Mouse (Mus musculus) stomach, embryonic 16.5 days (tissue): ENCODE data around the gene Gm3448. TPM values are rescaled to one million over a fixed set of nuclear protein-coding genes. Genes with fewer than 3 reads are reported as not detected.
"Not testable (repeated sequence)": the region's sequence is repeated elsewhere in the genome, so short reads cannot be mapped to it uniquely, and the experiment has no call there.

Source experiments
- ATAC-seq: fragments of 200-750 bp; cut with Nextera tagmentation; 2 replicates; pipeline ENCODE4 v1.8.0; 2017; ENCODE audit warnings: moderate number of reproducible peaks, moderate TSS enrichment; ENCODE audit not compliant: insufficient read depth, low FRiP score
- H3K27ac ChIP-seq: fragments of 300-500 bp; sonication (generic); 2 replicates; pipeline ENCODE4 v1.5.1; 2014; ENCODE audit warnings: low read length
- H3K27me3 ChIP-seq: fragments of 300-500 bp; sonication (generic); 2 replicates; pipeline ENCODE4 v1.6.1; 2014; ENCODE audit warnings: low read length, control low read depth, mixed read lengths; ENCODE audit not compliant: control insufficient read depth, insufficient read depth
- H3K36me3 ChIP-seq: fragments of 300-500 bp; sonication (generic); 2 replicates; pipeline ENCODE4 v1.6.1; 2014; ENCODE audit warnings: low read length; ENCODE audit not compliant: control insufficient read depth, insufficient read depth
- H3K4me1 ChIP-seq: fragments of 300-500 bp; sonication (generic); 2 replicates; pipeline ENCODE4 v1.6.1; 2014; ENCODE audit warnings: low read length, control low read depth, mixed read lengths; ENCODE audit not compliant: control insufficient read depth, insufficient read depth
- H3K4me2 ChIP-seq: fragments of 300-500 bp; sonication (generic); 2 replicates; pipeline ENCODE4 v1.6.1; 2014; ENCODE audit warnings: low read depth, low read length, mixed read lengths
- H3K4me3 ChIP-seq: fragments of 300-500 bp; sonication (generic); replicated peaks from 2 replicates; pipeline ENCODE4 v1.5.1; 2014; ENCODE audit warnings: mild to moderate bottlenecking, low read length
- H3K9ac ChIP-seq: fragments of 300-500 bp; sonication (generic); 2 replicates; pipeline ENCODE4 v1.6.1; 2014; ENCODE audit warnings: low read length
- H3K9me3 ChIP-seq: fragments of 300-500 bp; sonication (generic); replicated peaks from 2 replicates; pipeline ENCODE4 v1.6.1; 2016; ENCODE audit warnings: low read length, control low read depth; ENCODE audit not compliant: control insufficient read depth
- WGBS: fragments of 180-500 bp; shearing (Covaris S2); extraction: QIAGEN DNeasy Blood & Tissue Kit; methylation state at CpG from one replicate; pipeline ENCODE4 v1.1.7; 2014; 5-methylcytosine and 5-hydroxymethylcytosine counted together
- polyA plus RNA-seq: library from polyadenylated mRNA; unstranded; fragments of >200 nt; fragmentation: Nextera tagmentation; extraction: Ambion mirVana; gene quantifications from 2 replicates; pipeline ENCODE4 v1.2.1, GENCODE M21; 2015

The Gm3448 gene
- polyA plus RNA-seq, 1 experiment from 2014 or later = 3.3 TPM

- no peak overlapping the region for H3K9ac ChIP-seq
- WGBS = 62% methylated on average over 8 of the region's 8 CpGs
- peaks cover 6% of the 10 kb centered on the region; the same call in 1 of the 2 replicates for H3K4me1 ChIP-seq
- no peak; the same call in 1 of the 2 replicates for ATAC-seq
- H3K4me2 ChIP-seq = no peak overlapping the region
- H3K27ac ChIP-seq = no peak overlapping the region
- H3K9me3 ChIP-seq = no peaks in the 10 kb centered on the region
- H3K4me3 ChIP-seq = no peak overlapping the region
- no peaks in the 10 kb centered on the region for H3K36me3 ChIP-seq
- H3K27me3 ChIP-seq = no peaks in the 10 kb centered on the region
Observed at GRCm38 (mm10) chr17:15068040-15068792, 26.9 kb upstream of the Gm3448 start.

- Histone ChIP-seq H3K9ac (no peak overlapping the region), H3K27me3 (no peaks in the 10 kb centered on the region), H3K4me2 (no peak overlapping the region), H3K27ac (no peak overlapping the region), H3K36me3 (0 out of 2 replicates have a peak, but pooled peaks cover 4% of the 10 kb centered on the region), H3K4me3 (no peak overlapping the region), H3K9me3 (no peaks in the 10 kb centered on the region), H3K4me1 (peaks cover 6% of the 10 kb centered on the region; the same call in 1 of the 2 replicates)
- no peak for ATAC-seq
- 75% methylated on average over 1 of the region's 1 CpGs for WGBS
Observed at GRCm38 (mm10) chr17:15066911-15067310, 25.6 kb upstream of the Gm3448 start.

- Histone ChIP-seq H3K27me3 (no peaks in the 10 kb centered on the region), H3K4me2 (peak overlapping the region; percentile 25; the same call in 1 of the 2 replicates), H3K4me1 (peaks cover 6% of the 10 kb centered on the region; the same call in 1 of the 2 replicates), H3K4me3 (no peak overlapping the region), H3K36me3 (0 out of 2 replicates have a peak, but pooled peaks cover 4% of the 10 kb centered on the region), H3K9me3 (no peaks in the 10 kb centered on the region), H3K27ac (no peak overlapping the region), H3K9ac (no peak overlapping the region)
- peak; percentile 49; the same call in 1 of the 2 replicates for ATAC-seq
- 45% methylated on average over 6 of the region's 6 CpGs for WGBS
Observed at GRCm38 (mm10) chr17:15066066-15066465, 24.7 kb upstream of the Gm3448 start.

- no peak overlapping the region for H3K9ac ChIP-seq
- H3K9me3 ChIP-seq = no peaks in the 10 kb centered on the region
- no peak overlapping the region for H3K27ac ChIP-seq
- peak overlapping the region; percentile 25; the same call in 1 of the 2 replicates for H3K4me2 ChIP-seq
- H3K4me3 ChIP-seq = no peak overlapping the region
- ATAC-seq = peak; percentile 52
- H3K27me3 ChIP-seq = no peaks in the 10 kb centered on the region
- 0 out of 2 replicates have a peak, but pooled peaks cover 4% of the 10 kb centered on the region for H3K36me3 ChIP-seq
- H3K4me1 ChIP-seq = peaks cover 6% of the 10 kb centered on the region; the same call in 1 of the 2 replicates
- WGBS = 40% methylated on average over 13 of the region's 13 CpGs
Observed at GRCm38 (mm10) chr17:15065391-15066024, 24.2 kb upstream of the Gm3448 start.

GRCm38 (mm10) chr17:15060356-15060755, 19.0 kb upstream of the Gm3448 start:
- Histone ChIP-seq H3K36me3 (0 out of 2 replicates have a peak, but pooled peaks cover 4% of the 10 kb centered on the region), H3K27me3 (no peaks in the 10 kb centered on the region), H3K4me2 (no peak overlapping the region), H3K9me3 (no peaks in the 10 kb centered on the region), H3K9ac (no peak overlapping the region), H3K27ac (no peak overlapping the region), H3K4me3 (no peak overlapping the region), H3K4me1 (no peaks in the 10 kb centered on the region)
- no peak for ATAC-seq
- WGBS = 89% methylated on average over 6 of the region's 6 CpGs

- H3K9ac ChIP-seq = no peak overlapping the region
- H3K4me2 ChIP-seq = no peak overlapping the region
- no peaks in the 10 kb centered on the region for H3K4me1 ChIP-seq
- WGBS = 93% methylated on average over 14 of the region's 14 CpGs
- no peaks in the 10 kb centered on the region for H3K9me3 ChIP-seq
- no peak for ATAC-seq
- H3K27ac ChIP-seq = no peak overlapping the region
- H3K27me3 ChIP-seq = no peaks in the 10 kb centered on the region
- H3K36me3 ChIP-seq = 0 out of 2 replicates have a peak, but pooled peaks cover 4% of the 10 kb centered on the region
- no peak overlapping the region for H3K4me3 ChIP-seq
Observed at GRCm38 (mm10) chr17:15059646-15060045, 18.3 kb upstream of the Gm3448 start.

- Histone ChIP-seq H3K36me3 (0 out of 2 replicates have a peak, but pooled peaks cover 4% of the 10 kb centered on the region), H3K9ac (no peak overlapping the region), H3K4me1 (no peaks in the 10 kb centered on the region), H3K27ac (no peak overlapping the region), H3K9me3 (no peaks in the 10 kb centered on the region), H3K4me2 (no peak overlapping the region), H3K27me3 (no peaks in the 10 kb centered on the region), H3K4me3 (no peak overlapping the region)
- ATAC-seq = no peak
- 82% methylated on average over 5 of the region's 5 CpGs for WGBS
Observed at GRCm38 (mm10) chr17:15058161-15058591, 16.8 kb upstream of the Gm3448 start.

GRCm38 (mm10) chr17:15055925-15056324, 14.6 kb upstream of the Gm3448 start:
- Histone ChIP-seq H3K4me3 (no peak overlapping the region), H3K27ac (no peak overlapping the region), H3K27me3 (no peaks in the 10 kb centered on the region), H3K9me3 (no peaks in the 10 kb centered on the region), H3K4me1 (no peaks in the 10 kb centered on the region), H3K36me3 (no peaks in the 10 kb centered on the region), H3K4me2 (no peak overlapping the region), H3K9ac (no peak overlapping the region)
- 83% methylated on average over 4 of the region's 4 CpGs for WGBS
- no peak for ATAC-seq

GRCm38 (mm10) chr17:15053829-15054200, 12.5 kb upstream of the Gm3448 start:
- H3K27me3 ChIP-seq, H3K36me3 ChIP-seq, H3K9ac ChIP-seq, ATAC-seq, H3K4me1 ChIP-seq, H3K9me3 ChIP-seq, H3K4me2 ChIP-seq, H3K27ac ChIP-seq, H3K4me3 ChIP-seq: not testable (repeated sequence)
- WGBS = 82% methylated on average over 11 of the region's 13 CpGs
